8 mouse cellular contexts compared by ENCODE assay signal in the genomic region with DNA sequence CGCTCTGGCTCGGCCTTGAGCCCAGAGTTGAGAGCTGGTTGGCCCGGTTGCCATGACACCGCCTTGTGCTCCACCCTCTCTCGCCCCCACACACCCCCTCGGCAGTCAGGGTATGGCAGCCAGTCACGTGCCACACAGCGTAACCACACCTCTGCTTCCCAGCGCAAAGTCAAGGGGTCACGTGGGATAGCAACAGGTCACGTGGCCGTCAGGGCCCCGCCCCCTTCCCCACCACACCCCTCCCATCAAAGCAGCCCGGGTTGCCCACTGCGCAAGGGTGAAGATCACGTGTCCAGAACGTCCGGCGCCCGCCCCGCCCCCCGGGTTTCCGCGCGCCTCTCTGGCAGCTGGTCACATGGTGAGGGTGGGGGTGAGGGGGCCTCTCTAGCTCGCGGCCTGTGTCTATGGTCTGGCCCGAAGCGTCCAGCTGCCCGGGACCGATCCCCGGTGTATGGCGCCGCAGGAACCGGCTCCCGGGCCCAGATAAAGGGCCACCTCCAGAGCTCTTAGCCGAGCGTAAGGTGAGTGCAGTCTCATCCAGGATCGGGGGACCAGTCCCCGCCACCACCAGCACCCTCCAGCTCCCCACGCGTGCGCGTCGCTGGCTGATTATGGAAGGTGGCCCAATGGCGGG. TPM values are rescaled to one million over a fixed set of nuclear protein-coding genes. Genes with fewer than 3 reads are reported as not detected.
DNase-seq lines count a peak whose midpoint lies in the region; ATAC-seq and TF ChIP-seq lines count a peak whose summit lies in the region.

A gene (plus strand): TSS at position 296 of the 634 bp plus-strand sequence.

- peak; percentile 95 for DNase-seq in c-Kit-positive CD71-positive TER-119-positive erythroid progenitor cells, embryonic 14.5 days (ENCODE audit: low spot score)
- DNase-seq in heart, postnatal 0 days (ENCODE audit: low spot score): peak; percentile 99
- peak; percentile 99 to 100 for DNase-seq in kidney, postnatal 4 days

- H3K4me3 ChIP-seq in E14TG2a.4 (replicated peaks; ENCODE audit: low read length): peak within 1 kb of the TSS; percentile 98
- peak within 1 kb of the TSS; percentile 76 for H3K4me3 ChIP-seq in forebrain, embryonic 12.5 days (replicated peaks)
- peak within 1 kb of the TSS; percentile 81 for H3K4me3 ChIP-seq in heart, postnatal 0 days (ENCODE audit: low read depth, low read length)
- H3K4me3 ChIP-seq in liver, embryonic 16.5 days (ENCODE audit: low read depth, low read length): peak within 1 kb of the TSS; percentile 78
- peak within 1 kb of the TSS; percentile 89 for H3K4me3 ChIP-seq in neural tube, embryonic 13.5 days
- H3K4me3 ChIP-seq in testis, adult 2 months (ENCODE audit: control insufficient read depth, low read depth, low read length): peak within 1 kb of the TSS; percentile 95

- ATAC-seq in forebrain, embryonic 12.5 days (ENCODE audit: low FRiP score): peak; percentile 93
- peak; percentile 94 for ATAC-seq in heart, postnatal 0 days (ENCODE audit: insufficient read depth, low read depth)
- ATAC-seq in liver, embryonic 16.5 days (ENCODE audit: low read depth): peak; percentile 89
- peak; percentile 86 for ATAC-seq in neural tube, embryonic 13.5 days (ENCODE audit: low read depth)

- peaks cover 74% of the 10 kb centered on the region for H3K4me1 ChIP-seq in E14TG2a.4 (replicated peaks; ENCODE audit: low read depth, low read length)
- H3K4me1 ChIP-seq in forebrain, embryonic 12.5 days: peaks cover 57% of the 10 kb centered on the region
- H3K4me1 ChIP-seq in heart, postnatal 0 days (ENCODE audit: control insufficient read depth, insufficient read depth): peaks cover 7% of the 10 kb centered on the region
- peaks cover 28% of the 10 kb centered on the region for H3K4me1 ChIP-seq in liver, embryonic 16.5 days (ENCODE audit: control insufficient read depth, low read depth, low read length)
- H3K4me1 ChIP-seq in neural tube, embryonic 13.5 days (replicated peaks): peaks cover 68% of the 10 kb centered on the region
- peaks cover 25% of the 10 kb centered on the region for H3K4me1 ChIP-seq in testis, adult 2 months (ENCODE audit: control insufficient read depth, insufficient read depth, low read length)

- H3K4me2 ChIP-seq in forebrain, embryonic 12.5 days: peak within 1 kb of the TSS; percentile 82
- peak within 1 kb of the TSS; percentile 88 for H3K4me2 ChIP-seq in heart, postnatal 0 days (ENCODE audit: low read depth, low read length)
- peak within 1 kb of the TSS; percentile 92 for H3K4me2 ChIP-seq in liver, embryonic 16.5 days (ENCODE audit: low read depth, low read length)
- H3K4me2 ChIP-seq in neural tube, embryonic 13.5 days: peak within 1 kb of the TSS; percentile 82

- peak; percentile 78; the same call in 1 of the 2 replicates for TF ChIP-seq EP300 in heart, postnatal 0 days (IDR thresholded peaks at IDR 0.05; ENCODE audit: low read depth)

- H3K36me3 ChIP-seq in E14TG2a.4 (ENCODE audit: insufficient read depth, low read length): peaks cover 43% of the 10 kb centered on the region
- H3K36me3 ChIP-seq in forebrain, embryonic 12.5 days (replicated peaks): peaks cover 39% of the 10 kb centered on the region
- peaks cover 38% of the 10 kb centered on the region for H3K36me3 ChIP-seq in heart, postnatal 0 days (replicated peaks; ENCODE audit: control insufficient read depth, insufficient read depth, low read length)
- peaks cover 25% of the 10 kb centered on the region for H3K36me3 ChIP-seq in liver, embryonic 16.5 days (ENCODE audit: control insufficient read depth, insufficient read depth)
- H3K36me3 ChIP-seq in neural tube, embryonic 13.5 days: peaks cover 38% of the 10 kb centered on the region
- H3K36me3 ChIP-seq in testis, adult 2 months (ENCODE audit: control insufficient read depth, insufficient read depth, low read length): no peaks in the 10 kb centered on the region; the same call in 1 of the 2 replicates

- peaks cover 6% of the 10 kb centered on the region for H3K27me3 ChIP-seq in E14TG2a.4 (ENCODE audit: insufficient read depth, low read length)
- H3K27me3 ChIP-seq in forebrain, embryonic 12.5 days: no peaks in the 10 kb centered on the region
- H3K27me3 ChIP-seq in heart, postnatal 0 days (ENCODE audit: control insufficient read depth, insufficient read depth, low read length): peaks cover 16% of the 10 kb centered on the region
- H3K27me3 ChIP-seq in liver, embryonic 16.5 days (ENCODE audit: control insufficient read depth, insufficient read depth, low read depth, low read length): peaks cover 43% of the 10 kb centered on the region
- H3K27me3 ChIP-seq in neural tube, embryonic 13.5 days: no peaks in the 10 kb centered on the region
- H3K27me3 ChIP-seq in testis, adult 2 months (ENCODE audit: control insufficient read depth, insufficient read depth, low read length): no peaks in the 10 kb centered on the region

- TF ChIP-seq POLR2A in testis, adult 2 months (IDR thresholded peaks at IDR 0.05; ENCODE audit: control insufficient read depth, low read depth, low read length): peak; percentile 69

- under 1% methylated on average over 46 of the region's 46 CpGs for WGBS in forebrain, embryonic 12.5 days
- 1% methylated on average over 40 of the region's 46 CpGs for WGBS in heart, postnatal 0 days
- 0% methylated on average over 43 of the region's 46 CpGs for WGBS in liver, embryonic 16.5 days (ENCODE audit: insufficient replicate concordance)
- under 1% methylated on average over 46 of the region's 46 CpGs for WGBS in neural tube, embryonic 13.5 days

- no peaks in the 10 kb centered on the region for H3K9me3 ChIP-seq in E14TG2a.4 (ENCODE audit: low read length)
- no peaks in the 10 kb centered on the region for H3K9me3 ChIP-seq in forebrain, embryonic 12.5 days
- no peaks in the 10 kb centered on the region for H3K9me3 ChIP-seq in heart, postnatal 0 days (replicated peaks; ENCODE audit: control insufficient read depth, low read length)
- no peaks in the 10 kb centered on the region for H3K9me3 ChIP-seq in liver, embryonic 16.5 days (replicated peaks; ENCODE audit: control insufficient read depth, low read length)
- no peaks in the 10 kb centered on the region for H3K9me3 ChIP-seq in neural tube, embryonic 13.5 days

- peak within 1 kb of the TSS; percentile 99 for H3K9ac ChIP-seq in forebrain, embryonic 12.5 days
- peak within 1 kb of the TSS; percentile 82 for H3K9ac ChIP-seq in heart, postnatal 0 days (replicated peaks; ENCODE audit: low read depth, low read length)
- peak within 1 kb of the TSS; percentile 80 for H3K9ac ChIP-seq in liver, embryonic 16.5 days (ENCODE audit: low read depth, low read length)
- H3K9ac ChIP-seq in neural tube, embryonic 13.5 days: peak within 1 kb of the TSS; percentile 99

- H3K27ac ChIP-seq in forebrain, embryonic 12.5 days: peak within 1 kb of the TSS; percentile 94
- peak within 1 kb of the TSS; percentile 89 for H3K27ac ChIP-seq in heart, postnatal 0 days (ENCODE audit: low read depth)
- H3K27ac ChIP-seq in liver, embryonic 16.5 days (ENCODE audit: low read length): peak within 1 kb of the TSS; percentile 77
- H3K27ac ChIP-seq in neural tube, embryonic 13.5 days (replicated peaks): peak within 1 kb of the TSS; percentile 91
- H3K27ac ChIP-seq in testis, adult 2 months (ENCODE audit: control insufficient read depth, insufficient read depth, low read depth, low read length): peak within 1 kb of the TSS; percentile 86

- TF ChIP-seq CTCF in E14TG2a.4 (conservative IDR thresholded peaks at IDR 0.05; ENCODE audit: low read length): no peak
- TF ChIP-seq CTCF in heart, postnatal 0 days (IDR thresholded peaks at IDR 0.05; ENCODE audit: low read depth): no peak
- TF ChIP-seq CTCF in testis, adult 2 months (IDR thresholded peaks at IDR 0.05; ENCODE audit: control insufficient read depth, insufficient read depth, insufficient replicate concordance, low read depth, low read length): no peak

RNA-seq across cellular contexts. Expression of the gene that starts here (rescaled TPM):
- polyA plus RNA-seq in forebrain, embryonic 12.5 days (2016; fragmentation: Nextera tagmentation; extraction: Ambion mirVana): 2,431 and 2,450 TPM in 2 replicates
- 457 and 539 TPM in 2 replicates for total RNA-seq in heart, postnatal 0 days (2014; rRNA removed; ENCODE audit: low replicate concordance)
- polyA plus RNA-seq in heart, postnatal 0 days (2015; fragmentation: Nextera tagmentation; extraction: Ambion mirVana): 382 and 392 TPM in 2 replicates
- 293 and 317 TPM in 2 replicates for polyA plus RNA-seq in liver, embryonic 16.5 days (2015; fragmentation: Nextera tagmentation; extraction: Ambion mirVana)
- polyA plus RNA-seq in neural tube, embryonic 13.5 days (2015; fragmentation: Nextera tagmentation; extraction: Ambion mirVana): 1,139 and 1,291 TPM in 2 replicates
- polyA plus RNA-seq in testis, adult 2 months (2012; rRNA removed): 68.4 and 70.9 TPM in 2 replicates

Comparison
In these comparisons a context has a peak if more than half of its experiments do, and no peak if none do; other contexts are left out.
1. Peak in every context shown above with its lines: DNase-seq, ATAC-seq, H3K4me3 ChIP-seq and H3K27ac ChIP-seq.